Mouse (Mus musculus): ENCODE measurements at regions not wholly inside any gene's neighbourhood (a gene's known extent, or its start where the extent isn't known, plus 50 kb on each side); places are given as distances from the start of the nearest gene placed in this dataset.

- no peak overlapping the region for H3K4me2 ChIP-seq (ENCODE audit: low read length)
- H3K9ac ChIP-seq (ENCODE audit: low read depth, low read length) = no peak overlapping the region
- no peak overlapping the region for H3K4me3 ChIP-seq (replicated peaks; ENCODE audit: low read depth, low read length)
- no peaks in the 10 kb centered on the region for H3K36me3 ChIP-seq (ENCODE audit: insufficient read depth, low read length)
- no peak for ATAC-seq (replicated peaks; ENCODE audit: low FRiP score, low read depth)
- no peak overlapping the region for H3K27ac ChIP-seq
- no peak for DNase-seq (ENCODE audit: low spot score)
- 75% methylated on average over 10 of the region's 10 CpGs for WGBS
- H3K4me1 ChIP-seq (replicated peaks; ENCODE audit: insufficient read depth, low read length) = no peaks in the 10 kb centered on the region
- TF ChIP-seq CTCF (IDR thresholded peaks at IDR 0.05; ENCODE audit: low read depth) = no peak
- no peaks in the 10 kb centered on the region for H3K27me3 ChIP-seq (ENCODE audit: insufficient read depth, low read length)
- no peaks in the 10 kb centered on the region for H3K9me3 ChIP-seq (replicated peaks; ENCODE audit: low read length)
Measured at GRCm38 (mm10) chr11:44260376-44261111, 139.3 kb upstream of the Il12b start.

- no peaks in the 10 kb centered on the region for H3K36me3 ChIP-seq (ENCODE audit: insufficient read depth, low read length)
- no peak overlapping the region for H3K4me3 ChIP-seq (replicated peaks; ENCODE audit: low read depth, low read length)
- TF ChIP-seq CTCF (IDR thresholded peaks at IDR 0.05; ENCODE audit: low read depth) = no peak
- DNase-seq (ENCODE audit: low spot score) (no peak), ATAC-seq (replicated peaks; ENCODE audit: low FRiP score, low read depth) (no peak)
- H3K4me2 ChIP-seq (ENCODE audit: low read length) = no peak overlapping the region
- no peaks in the 10 kb centered on the region for H3K4me1 ChIP-seq (replicated peaks; ENCODE audit: insufficient read depth, low read length)
- no peak overlapping the region for H3K9ac ChIP-seq (ENCODE audit: low read depth, low read length)
- no peak overlapping the region for H3K27ac ChIP-seq
- WGBS = 75% methylated on average over 8 of the region's 8 CpGs
- H3K9me3 ChIP-seq (replicated peaks; ENCODE audit: low read length) = no peaks in the 10 kb centered on the region
- no peaks in the 10 kb centered on the region for H3K27me3 ChIP-seq (ENCODE audit: insufficient read depth, low read length)
Measured at GRCm38 (mm10) chr11:44261657-44262056, 138.2 kb upstream of the Il12b start.

GRCm38 (mm10) chr11:44262571-44262970, 137.3 kb upstream of the Il12b start:
- WGBS = 79% methylated on average over 3 of the region's 3 CpGs
- Histone ChIP-seq H3K4me2 (ENCODE audit: low read length) (no peak overlapping the region), H3K36me3 (ENCODE audit: insufficient read depth, low read length) (no peaks in the 10 kb centered on the region), H3K4me1 (replicated peaks; ENCODE audit: insufficient read depth, low read length) (no peaks in the 10 kb centered on the region), H3K4me3 (replicated peaks; ENCODE audit: low read depth, low read length) (no peak overlapping the region), H3K9me3 (replicated peaks; ENCODE audit: low read length) (no peaks in the 10 kb centered on the region), H3K9ac (ENCODE audit: low read depth, low read length) (no peak overlapping the region), H3K27me3 (ENCODE audit: insufficient read depth, low read length) (no peaks in the 10 kb centered on the region), H3K27ac (no peak overlapping the region)
- ATAC-seq (replicated peaks; ENCODE audit: low FRiP score, low read depth) (no peak), DNase-seq (ENCODE audit: low spot score) (no peak)
- TF ChIP-seq CTCF (IDR thresholded peaks at IDR 0.05; ENCODE audit: low read depth) = no peak

GRCm38 (mm10) chr11:44272268-44272667, 127.6 kb upstream of the Il12b start:
- Histone ChIP-seq H3K4me3 (replicated peaks; ENCODE audit: low read depth, low read length) (no peak overlapping the region), H3K27ac (no peak overlapping the region), H3K9ac (ENCODE audit: low read depth, low read length) (no peak overlapping the region), H3K4me2 (ENCODE audit: low read length) (no peak overlapping the region), H3K36me3 (ENCODE audit: insufficient read depth, low read length) (no peaks in the 10 kb centered on the region), H3K4me1 (replicated peaks; ENCODE audit: insufficient read depth, low read length) (no peaks in the 10 kb centered on the region), H3K27me3 (ENCODE audit: insufficient read depth, low read length) (no peaks in the 10 kb centered on the region), H3K9me3 (replicated peaks; ENCODE audit: low read length) (no peaks in the 10 kb centered on the region)
- TF ChIP-seq CTCF (IDR thresholded peaks at IDR 0.05; ENCODE audit: low read depth) = no peak
- no peak for DNase-seq (ENCODE audit: low spot score)
- 0 out of 2 replicates have a peak, but pooled peaks have one; percentile 33 for ATAC-seq (replicated peaks; ENCODE audit: low FRiP score, low read depth)

GRCm38 (mm10) chr11:44278521-44279208, 121.2 kb upstream of the Il12b start:
- no peaks in the 10 kb centered on the region for H3K9me3 ChIP-seq (replicated peaks; ENCODE audit: low read length)
- WGBS = 78% methylated on average over 7 of the region's 7 CpGs
- no peaks in the 10 kb centered on the region for H3K27me3 ChIP-seq (ENCODE audit: insufficient read depth, low read length)
- H3K4me1 ChIP-seq (replicated peaks; ENCODE audit: insufficient read depth, low read length) = no peaks in the 10 kb centered on the region
- DNase-seq (ENCODE audit: low spot score) (no peak), ATAC-seq (replicated peaks; ENCODE audit: low FRiP score, low read depth) (no peak)
- H3K36me3 ChIP-seq (ENCODE audit: insufficient read depth, low read length) = no peaks in the 10 kb centered on the region
- no peak for TF ChIP-seq CTCF (IDR thresholded peaks at IDR 0.05; ENCODE audit: low read depth)
- H3K4me2 ChIP-seq (ENCODE audit: low read length) = no peak overlapping the region
- H3K9ac ChIP-seq (ENCODE audit: low read depth, low read length) = no peak overlapping the region
- H3K27ac ChIP-seq = no peak overlapping the region
- no peak overlapping the region for H3K4me3 ChIP-seq (replicated peaks; ENCODE audit: low read depth, low read length)

- Histone ChIP-seq H3K9ac (ENCODE audit: low read depth, low read length) (no peak overlapping the region), H3K9me3 (replicated peaks; ENCODE audit: low read length) (no peaks in the 10 kb centered on the region), H3K36me3 (ENCODE audit: insufficient read depth, low read length) (no peaks in the 10 kb centered on the region), H3K4me1 (replicated peaks; ENCODE audit: insufficient read depth, low read length) (no peaks in the 10 kb centered on the region), H3K4me3 (replicated peaks; ENCODE audit: low read depth, low read length) (no peak overlapping the region), H3K27ac (no peak overlapping the region), H3K4me2 (ENCODE audit: low read length) (no peak overlapping the region), H3K27me3 (ENCODE audit: insufficient read depth, low read length) (no peaks in the 10 kb centered on the region)
- ATAC-seq (replicated peaks; ENCODE audit: low FRiP score, low read depth) = no peak
- no peak for TF ChIP-seq CTCF (IDR thresholded peaks at IDR 0.05; ENCODE audit: low read depth)
- WGBS = 87% methylated on average over 2 of the region's 2 CpGs
- DNase-seq (ENCODE audit: low spot score) = no peak
Measured at GRCm38 (mm10) chr11:44285961-44286360, 113.9 kb upstream of the Il12b start.

All from kidney, postnatal 0 days (tissue).